Mouse (Mus musculus) sigmoid colon, adult 10 weeks (tissue): ENCODE data around the gene Nkd2. TPM values are rescaled to one million over a fixed set of nuclear protein-coding genes. Genes with fewer than 3 reads are reported as not detected.

Source experiments
- polyA plus RNA-seq: library from polyadenylated mRNA; stranded (reverse); fragments of 350-450 nt; fragmentation: Illumina TruSeq; extraction: RNeasy Lipid Tissue Mini Kit (QIAGEN cat#74804); gene quantifications from one replicate; pipeline ENCODE4 v1.2.3, GENCODE M21; 2014; ENCODE audit warnings: low read depth, low replicate concordance

Gene Nkd2
- polyA plus RNA-seq = 3.6 TPM

GRCm38 (mm10) chr13:73847465-73847836 lies at the start of gene Nkd2:
TSS of gene Nkd2 (minus strand) at chr13:73847631.

Other genes with a start within 250 kb of the Nkd2 start
- 89.8 TPM for gene Clptm1l, start 243.6 kb downstream of the Nkd2 start, polyA plus RNA-seq
- gene Tert, start 220.7 kb downstream of the Nkd2 start, polyA plus RNA-seq = 1.5 TPM
- not detected for gene Slc6a18, start 169.6 kb downstream of the Nkd2 start, polyA plus RNA-seq
- gene Slc6a19, start 142.8 kb downstream of the Nkd2 start, polyA plus RNA-seq = 0.91 TPM
- 12.4 TPM for gene Slc12a7, start 114.5 kb downstream of the Nkd2 start, polyA plus RNA-seq
- gene Trip13, start 90.2 kb upstream of the Nkd2 start, polyA plus RNA-seq = 10.9 TPM
- gene Brd9, start 90.2 kb upstream of the Nkd2 start, polyA plus RNA-seq = 47.1 TPM
- not detected for gene Zdhhc11, start 116.2 kb upstream of the Nkd2 start, polyA plus RNA-seq
- gene Tppp, start 161.8 kb upstream of the Nkd2 start, polyA plus RNA-seq = 90.2 TPM
- 5.3 TPM for gene Cep72, start 214.7 kb upstream of the Nkd2 start, polyA plus RNA-seq